In genomic region chr13:49581541-49582530, GRCm38 (mm10) we compare ENCODE assay signal across 10 mouse cellular contexts. TPM values are rescaled to one million over a fixed set of nuclear protein-coding genes. Genes with fewer than 3 reads are reported as not detected.
DNase-seq lines count a peak whose midpoint lies in the region; ATAC-seq and TF ChIP-seq lines count a peak whose summit lies in the region.
"Had no signal": no experiment of that assay in that cellular context is flagged by ENCODE, and none has a peak within 500 bp of the region (broad histone marks: within the 10 kb centered on the region; RNA-seq: fewer than 3 reads in every experiment).

Gene Omd, plus strand, starts transcription at chr13:49582462.

- 0 out of 2 replicates have a peak within 1 kb of the TSS, but pooled peaks have one; percentile 24 for H3K27ac ChIP-seq in liver, adult 2 months (replicated peaks; ENCODE audit: insufficient read depth, low read depth, low read length)
- peak within 1 kb of the TSS; percentile 70 for H3K27ac ChIP-seq in embryonic facial prominence, embryonic 11.5 days (replicated peaks; ENCODE audit: low read depth, low read length)
- peak within 1 kb of the TSS; percentile 1; the same call in 1 of the 2 replicates for H3K27ac ChIP-seq in intestine, postnatal 0 days (ENCODE audit: low read depth, low read length)
- peak within 1 kb of the TSS; percentile 90 for H3K27ac ChIP-seq in stomach, embryonic 15.5 days
- no peak within 1 kb of the TSS for H3K27ac ChIP-seq in thymus, adult 2 months (ENCODE audit: control insufficient read depth, insufficient read depth, low read length)
- H3K27ac ChIP-seq: liver, embryonic 15.5 days had no signal

- H3K9ac ChIP-seq in liver, adult 2 months (ENCODE audit: low read depth, low read length) = no peak within 1 kb of the TSS
- H3K9ac ChIP-seq in embryonic facial prominence, embryonic 11.5 days (replicated peaks; ENCODE audit: low read length) = no peak within 1 kb of the TSS
- no peak within 1 kb of the TSS for H3K9ac ChIP-seq in intestine, postnatal 0 days (ENCODE audit: low read depth, low read length)
- no peak within 1 kb of the TSS for H3K9ac ChIP-seq in stomach, embryonic 15.5 days
- H3K9ac ChIP-seq: liver, embryonic 15.5 days had no signal

- no peak within 1 kb of the TSS for H3K4me2 ChIP-seq in embryonic facial prominence, embryonic 11.5 days (ENCODE audit: low read depth, low read length)
- H3K4me2 ChIP-seq in intestine, postnatal 0 days (replicated peaks; ENCODE audit: low read depth) = no peak within 1 kb of the TSS
- peak within 1 kb of the TSS; percentile 19; the same call in 1 of the 2 replicates for H3K4me2 ChIP-seq in stomach, embryonic 15.5 days
- H3K4me2 ChIP-seq: liver, embryonic 15.5 days had no signal

- peak within 1 kb of the TSS; percentile 35; the same call in 1 of the 2 replicates for H3K4me3 ChIP-seq in liver, adult 2 months (ENCODE audit: insufficient read depth, low read depth, low read length)
- no peak within 1 kb of the TSS for H3K4me3 ChIP-seq in embryonic facial prominence, embryonic 11.5 days (ENCODE audit: low read depth, low read length)
- H3K4me3 ChIP-seq in intestine, postnatal 0 days (ENCODE audit: low read depth, low read length) = no peak within 1 kb of the TSS
- H3K4me3 ChIP-seq in stomach, embryonic 15.5 days (replicated peaks) = no peak within 1 kb of the TSS
- H3K4me3 ChIP-seq in thymus, adult 2 months (ENCODE audit: control insufficient read depth, insufficient read depth, low read length) = no peak within 1 kb of the TSS
- H3K4me3 ChIP-seq: liver, embryonic 15.5 days had no signal

- no peak for TF ChIP-seq CTCF in liver, adult 2 months (IDR thresholded peaks at IDR 0.05; ENCODE audit: low read depth, low read length)
- no peak for TF ChIP-seq CTCF in intestine, postnatal 0 days (IDR thresholded peaks at IDR 0.05; ENCODE audit: low read depth)
- TF ChIP-seq CTCF in thymus, adult 2 months (IDR thresholded peaks at IDR 0.05; ENCODE audit: borderline replicate concordance, control insufficient read depth, extremely low read depth, insufficient read depth, low read length, poor library complexity) = no peak

- WGBS in liver, adult 2 months = 61% methylated on average over 8 of the region's 8 CpGs
- WGBS in embryonic facial prominence, embryonic 11.5 days = 34% methylated on average over 8 of the region's 8 CpGs
- 61% methylated on average over 8 of the region's 8 CpGs for WGBS in intestine, postnatal 0 days
- 38% methylated on average over 8 of the region's 8 CpGs for WGBS in stomach, embryonic 15.5 days
- 90% methylated on average over 8 of the region's 8 CpGs for WGBS in thymus, adult 2 months

- H3K79me2 ChIP-seq in liver, adult 2 months (ENCODE audit: control insufficient read depth, insufficient read depth, low read length) = no peaks in the 10 kb centered on the region

- peak; percentile 90 for DNase-seq in liver, adult 2 months (ENCODE audit: extremely low read depth, low read depth, low spot score)
- DNase-seq in liver = no peak
- peak; percentile 73 for DNase-seq in embryonic facial prominence, embryonic 11.5 days (ENCODE audit: low spot score)
- DNase-seq in thymus, adult 2 months = no peak
- no peak for DNase-seq in cerebellum, adult 8-10 months
- no peak for DNase-seq in adrenal gland, adult 18-20 months (ENCODE audit: low spot score in 2 of 2)
- DNase-seq: thymus, postnatal 14 days had no signal

- peaks cover 4% of the 10 kb centered on the region; the same call in 1 of the 2 replicates for H3K4me1 ChIP-seq in liver, adult 2 months (ENCODE audit: control insufficient read depth, insufficient read depth, low read length)
- no peaks in the 10 kb centered on the region for H3K4me1 ChIP-seq in embryonic facial prominence, embryonic 11.5 days (ENCODE audit: control insufficient read depth, insufficient read depth, low read length)
- no peaks in the 10 kb centered on the region for H3K4me1 ChIP-seq in intestine, postnatal 0 days (replicated peaks; ENCODE audit: control insufficient read depth, insufficient read depth, low read length)
- no peaks in the 10 kb centered on the region for H3K4me1 ChIP-seq in stomach, embryonic 15.5 days
- H3K4me1 ChIP-seq in thymus, adult 2 months (replicated peaks; ENCODE audit: control insufficient read depth, insufficient read depth, low read length) = no peaks in the 10 kb centered on the region
- H3K4me1 ChIP-seq: liver, embryonic 15.5 days had no signal

- no peak for TF ChIP-seq POLR2A in liver, adult 2 months (IDR thresholded peaks at IDR 0.05; ENCODE audit: extremely low read depth, insufficient read depth, low read length)
- no peak for TF ChIP-seq POLR2A in thymus, adult 2 months (IDR thresholded peaks at IDR 0.05; ENCODE audit: control insufficient read depth, extremely low read depth, insufficient read depth, low read length, poor library complexity)

- H3K27me3 ChIP-seq in liver, adult 2 months (ENCODE audit: control insufficient read depth, insufficient read depth, low read length) = no peaks in the 10 kb centered on the region
- no peaks in the 10 kb centered on the region for H3K27me3 ChIP-seq in embryonic facial prominence, embryonic 11.5 days (ENCODE audit: control insufficient read depth, insufficient read depth, low read length)
- no peaks in the 10 kb centered on the region for H3K27me3 ChIP-seq in intestine, postnatal 0 days (replicated peaks; ENCODE audit: control insufficient read depth, insufficient read depth, low read length)
- no peaks in the 10 kb centered on the region for H3K27me3 ChIP-seq in stomach, embryonic 15.5 days (replicated peaks)
- no peaks in the 10 kb centered on the region for H3K27me3 ChIP-seq in thymus, adult 2 months (ENCODE audit: control insufficient read depth, insufficient read depth, low read length)
- H3K27me3 ChIP-seq: liver, embryonic 15.5 days had no signal

- H3K36me3 ChIP-seq in liver, adult 2 months (ENCODE audit: control insufficient read depth, insufficient read depth, low read length) = no peaks in the 10 kb centered on the region
- H3K36me3 ChIP-seq in embryonic facial prominence, embryonic 11.5 days (replicated peaks; ENCODE audit: control insufficient read depth, insufficient read depth, low read depth, low read length) = no peaks in the 10 kb centered on the region
- H3K36me3 ChIP-seq in intestine, postnatal 0 days (ENCODE audit: control insufficient read depth, insufficient read depth) = no peaks in the 10 kb centered on the region
- no peaks in the 10 kb centered on the region for H3K36me3 ChIP-seq in stomach, embryonic 15.5 days
- H3K36me3 ChIP-seq in thymus, adult 2 months (ENCODE audit: control insufficient read depth, insufficient read depth, low read length) = no peaks in the 10 kb centered on the region
- H3K36me3 ChIP-seq: liver, embryonic 15.5 days had no signal

- ATAC-seq in embryonic facial prominence, embryonic 11.5 days (replicated peaks; ENCODE audit: insufficient number of reproducible peaks, low FRiP score, low TSS enrichment, low read depth) = no peak
- ATAC-seq in intestine, postnatal 0 days = no peak
- peak; percentile 53; the same call in 1 of the 2 replicates for ATAC-seq in stomach, embryonic 15.5 days (ENCODE audit: insufficient read depth, low FRiP score, low read depth)

- no peaks in the 10 kb centered on the region for H3K9me3 ChIP-seq in embryonic facial prominence, embryonic 11.5 days (replicated peaks; ENCODE audit: control insufficient read depth, low read length)
- H3K9me3 ChIP-seq in intestine, postnatal 0 days (ENCODE audit: control insufficient read depth) = no peaks in the 10 kb centered on the region
- no peaks in the 10 kb centered on the region for H3K9me3 ChIP-seq in stomach, embryonic 15.5 days
- H3K9me3 ChIP-seq: liver, embryonic 15.5 days had no signal

RNA-seq across cellular contexts. Expression of gene Omd, which starts in this region (rescaled TPM):
- total RNA-seq in liver, adult 2 months (2014; rRNA removed) = 0.54 and 0.55 TPM in 2 replicates
- polyA plus RNA-seq in liver, adult 2 months (2012; rRNA removed) = not detected in 2 replicates
- polyA plus RNA-seq in embryonic facial prominence, embryonic 11.5 days (2014; fragmentation: Nextera tagmentation; extraction: Ambion mirVana) = 0.73 and 0.86 TPM in 2 replicates
- polyA plus RNA-seq in intestine, postnatal 0 days (2015; fragmentation: Nextera tagmentation; extraction: Ambion mirVana) = 0.22 and 0.33 TPM in 2 replicates
- polyA plus RNA-seq in stomach, embryonic 15.5 days (2015; fragmentation: Nextera tagmentation; extraction: Ambion mirVana) = 0.81 and 0.90 TPM in 2 replicates
- not detected in 2 replicates for polyA plus RNA-seq in thymus, adult 2 months (2012; rRNA removed)
- 1 to 10 TPM; 5.6 to 6.3 TPM for total RNA-seq in adrenal gland, adult 18-20 months (2021)

Comparison
In these comparisons a context has a peak if more than half of its experiments do, and no peak if none do; other contexts are left out.
1. Peak in DNase-seq, H3K4me3 ChIP-seq and H3K27ac ChIP-seq in liver, adult 2 months; RNA of the gene not detected or under 1 TPM.
2. Peak in DNase-seq and H3K27ac ChIP-seq in embryonic facial prominence, embryonic 11.5 days; RNA of the gene not detected or under 1 TPM.
3. Peak in ATAC-seq, H3K27ac ChIP-seq and H3K4me2 ChIP-seq in stomach, embryonic 15.5 days; RNA of the gene not detected or under 1 TPM.